Comparison of ENCODE assay signal across 15 mouse cellular contexts in genomic region chr3:149084861-149085598, GRCm38 (mm10).
DNase-seq lines count a peak whose midpoint lies in the region; ATAC-seq and TF ChIP-seq lines count a peak whose summit lies in the region.
"Had no signal": no experiment of that assay in that cellular context is flagged by ENCODE, and none has a peak within 500 bp of the region (broad histone marks: within the 10 kb centered on the region; RNA-seq: fewer than 3 reads in every experiment).

No protein-coding gene starts in this region.

- no peaks in the 10 kb centered on the region for H3K36me3 ChIP-seq in heart, postnatal 0 days (replicated peaks; ENCODE audit: control insufficient read depth, insufficient read depth, low read length)
- H3K36me3 ChIP-seq in CH12.LX (replicated peaks in 1 of 2; ENCODE audit: control insufficient read depth in 1 of 2, insufficient read depth in 1 of 2, low read length in 1 of 2), result no peaks in the 10 kb centered on the region
- H3K36me3 ChIP-seq: hindbrain, embryonic 13.5 days; limb, embryonic 12.5 days; midbrain, embryonic 12.5 days; neural tube, embryonic 13.5 days had no signal

- H3K79me2 ChIP-seq in CH12.LX (replicated peaks; ENCODE audit: control insufficient read depth, extremely low read depth, insufficient read depth, poor library complexity, severe bottlenecking), result no peaks in the 10 kb centered on the region

- no peak for TF ChIP-seq POLR2A in CH12.LX (IDR thresholded peaks at IDR 0.05; ENCODE audit: low read depth, low read length)

- H3K9me3 ChIP-seq in heart, postnatal 0 days (replicated peaks; ENCODE audit: control insufficient read depth, low read length), result no peaks in the 10 kb centered on the region
- no peaks in the 10 kb centered on the region for H3K9me3 ChIP-seq in CH12.LX (replicated peaks; ENCODE audit: low read length)
- H3K9me3 ChIP-seq: hindbrain, embryonic 13.5 days; limb, embryonic 12.5 days; midbrain, embryonic 12.5 days; neural tube, embryonic 13.5 days had no signal

- no peak overlapping the region for H3K4me2 ChIP-seq in heart, postnatal 0 days (ENCODE audit: low read depth, low read length)
- no peak overlapping the region; the same call in 1 of the 2 replicates for H3K4me2 ChIP-seq in CH12.LX (ENCODE audit: insufficient read depth, low read depth, poor library complexity, severe bottlenecking)
- H3K4me2 ChIP-seq: hindbrain, embryonic 13.5 days; limb, embryonic 12.5 days; midbrain, embryonic 12.5 days; neural tube, embryonic 13.5 days had no signal

- peak overlapping the region; percentile 64 for H3K27ac ChIP-seq in heart, postnatal 0 days (ENCODE audit: low read depth)
- H3K27ac ChIP-seq in CH12.LX (ENCODE audit: insufficient read depth, low read depth), result no peak overlapping the region
- H3K27ac ChIP-seq: gastrocnemius, adult 2 months; hindbrain, embryonic 13.5 days; limb, embryonic 12.5 days; midbrain, embryonic 12.5 days; neural tube, embryonic 13.5 days had no signal

- H3K4me1 ChIP-seq in heart, postnatal 0 days (ENCODE audit: control insufficient read depth, insufficient read depth), result peaks cover 40% of the 10 kb centered on the region
- H3K4me1 ChIP-seq in CH12.LX (ENCODE audit: control insufficient read depth in 1 of 2, insufficient read depth in 2 of 2), result peaks cover 0 to 9% of the 10 kb centered on the region in 2 experiments; a peak in 2 of 4 replicates

- H3K4me3 ChIP-seq in heart, postnatal 0 days (ENCODE audit: low read depth, low read length), result no peak overlapping the region
- H3K4me3 ChIP-seq in CH12.LX (replicated peaks in 1 of 3; ENCODE audit: low read depth in 2 of 3, low read length in 2 of 3, poor library complexity in 1 of 3), result no peak overlapping the region
- H3K4me3 ChIP-seq: erythroblast, embryonic 14.5 days; gastrocnemius, adult 2 months; hindbrain, embryonic 13.5 days; limb, embryonic 12.5 days; midbrain, embryonic 12.5 days; neural tube, embryonic 13.5 days had no signal

- 48% methylated on average over 10 of the region's 10 CpGs for WGBS in heart, postnatal 0 days

- no peak for DNase-seq in heart, postnatal 0 days (ENCODE audit: low spot score)
- no peak for DNase-seq in heart, adult 18-20 months
- DNase-seq in CH12.LX (ENCODE audit: extremely low read depth), result no peak
- DNase-seq in Muller cell, postnatal 12 days (ENCODE audit: inconsistent ontology term), result peak; percentile 41
- DNase-seq in kidney, postnatal 14 days, result peak; percentile 57
- DNase-seq in left cerebral cortex, adult 18-20 months (ENCODE audit: low spot score in 2 of 2), result no peak
- DNase-seq in adrenal gland, postnatal 25 days, result no peak
- DNase-seq in thymus, postnatal 36 days, result no peak
- DNase-seq: gastrocnemius, adult 2 months; right cerebral cortex, postnatal 14 days had no signal

- H3K27me3 ChIP-seq in heart, postnatal 0 days (ENCODE audit: control insufficient read depth, insufficient read depth, low read length), result no peaks in the 10 kb centered on the region
- H3K27me3 ChIP-seq in CH12.LX (replicated peaks), result no peaks in the 10 kb centered on the region
- H3K27me3 ChIP-seq: limb, embryonic 12.5 days had no signal

- no peak for TF ChIP-seq RAD21 in CH12.LX (IDR thresholded peaks at IDR 0.05; ENCODE audit: low read depth, low read length)

- TF ChIP-seq EP300 in heart, postnatal 0 days (IDR thresholded peaks at IDR 0.05; ENCODE audit: low read depth), result no peak
- TF ChIP-seq EP300 in CH12.LX (IDR thresholded peaks at IDR 0.05; ENCODE audit: low read length), result no peak

- dilution Hi-C loops in CH12.LX (cut with MboI; ENCODE audit: extremely low pct_ligation_motif_present, extremely low pct_unique_long_range_greater_than_20kb, low sequenced_read_pairs), result no loop called here

- H3K9ac ChIP-seq in heart, postnatal 0 days (replicated peaks; ENCODE audit: low read depth, low read length), result no peak overlapping the region
- no peak overlapping the region for H3K9ac ChIP-seq in CH12.LX (ENCODE audit: insufficient read depth, low read depth)
- H3K9ac ChIP-seq: hindbrain, embryonic 13.5 days; limb, embryonic 12.5 days; midbrain, embryonic 12.5 days; neural tube, embryonic 13.5 days had no signal

- ATAC-seq in heart, postnatal 0 days (ENCODE audit: insufficient read depth, low read depth), result no peak

- in situ Hi-C loops in CH12.LX (cut with MboI; ENCODE audit: low pct_ligation_motif_present, low pct_unique_long_range_greater_than_20kb, low sequenced_read_pairs), result no loop called here

- no peak for TF ChIP-seq CTCF in heart, postnatal 0 days (IDR thresholded peaks at IDR 0.05; ENCODE audit: low read depth)
- TF ChIP-seq CTCF in CH12.LX (conservative IDR thresholded peaks at IDR 0.05 in 1 of 2, IDR thresholded peaks at IDR 0.05 in 1 of 2; ENCODE audit: low read depth in 2 of 2, low read length in 2 of 2), result no peak

TF ChIP-seq in CH12.LX, 34 proteins besides CTCF, POLR2A, EP300 and RAD21:
- TF ChIP-seq NELFE (IDR thresholded peaks at IDR 0.05; ENCODE audit: low read depth, low read length), result 0 out of 2 replicates have a peak, but pooled peaks have one; percentile 13
- no peak for TF ChIP-seq BHLHE40 (IDR thresholded peaks at IDR 0.05; ENCODE audit: low read depth, low read length)
- no peak for TF ChIP-seq ETS1 (conservative IDR thresholded peaks at IDR 0.05; ENCODE audit: low read depth, low read length)
- TF ChIP-seq ZC3H11A (IDR thresholded peaks at IDR 0.05; ENCODE audit: low read depth, low read length), result no peak
- no peak for TF ChIP-seq ZNF384 (IDR thresholded peaks at IDR 0.05; ENCODE audit: low read depth, low read length)
- no peak for TF ChIP-seq MAX (IDR thresholded peaks at IDR 0.05; ENCODE audit: low read length)
TF ChIP-seq in CH12.LX: peak in this region for 1.

Comparison
In these comparisons a context has a peak if more than half of its experiments do, and no peak if none do; other contexts are left out.
1. DNase-seq: peak in Muller cell, postnatal 12 days (single experiment) and kidney, postnatal 14 days (single experiment); none in heart, postnatal 0 days (single experiment), heart, adult 18-20 months (0 of 2), CH12.LX (single experiment), left cerebral cortex, adult 18-20 months (0 of 2), adrenal gland, postnatal 25 days (single experiment) and thymus, postnatal 36 days (0 of 2).